8 mouse cellular contexts compared by ENCODE assay signal in the genomic region with DNA sequence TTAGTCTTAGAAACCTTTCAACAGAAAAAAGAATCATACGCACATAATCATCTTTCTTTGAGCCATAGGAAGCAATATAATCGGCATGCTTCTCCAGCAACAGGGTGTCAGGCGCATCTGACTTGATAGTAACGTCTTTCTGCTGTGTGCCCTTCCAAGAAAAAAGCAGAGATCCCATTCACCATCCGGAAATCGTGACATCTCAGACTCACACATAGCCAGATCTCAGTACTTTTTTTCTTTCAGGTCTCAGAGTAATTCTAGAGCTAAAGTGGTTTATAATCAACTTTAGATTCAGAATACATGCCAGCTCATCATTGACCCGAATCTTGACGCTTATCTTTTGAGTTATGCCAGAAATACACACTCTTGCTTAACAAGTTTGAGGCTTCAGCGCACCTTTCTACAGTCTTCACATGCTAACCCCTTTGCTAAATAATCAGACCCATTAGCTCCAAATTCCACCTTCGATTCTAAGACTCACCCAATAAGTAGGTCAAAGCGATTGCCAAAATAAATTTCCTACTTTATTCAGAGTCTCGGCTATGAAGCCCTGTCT. TPM values are rescaled to one million over a fixed set of nuclear protein-coding genes. Genes with fewer than 3 reads are reported as not detected.
DNase-seq lines count a peak whose midpoint lies in the region; ATAC-seq lines count a peak whose summit lies in the region.

No protein-coding gene starts in this region.

- H3K9me3 ChIP-seq in kidney, embryonic 16.5 days (ENCODE audit: low read length), result no peaks in the 10 kb centered on the region
- no peaks in the 10 kb centered on the region for H3K9me3 ChIP-seq in hindbrain, embryonic 14.5 days (ENCODE audit: control insufficient read depth, low read length)
- H3K9me3 ChIP-seq in midbrain, embryonic 16.5 days (replicated peaks; ENCODE audit: control insufficient read depth, low read length, poor library complexity, severe bottlenecking), result no peaks in the 10 kb centered on the region

- no peak for DNase-seq in kidney, postnatal 10 days
- DNase-seq in adipocyte (ENCODE audit: low spot score), result peak; percentile 33
- DNase-seq in hindbrain, embryonic 14.5 days (ENCODE audit: low spot score), result no peak
- no peak for DNase-seq in cerebellum, adult 11-12 months
- DNase-seq in retina, embryonic 14.5 days (ENCODE audit: low spot score), result no peak
- no peak for DNase-seq in gastrocnemius, adult 8-10 months (ENCODE audit: low spot score in 2 of 2)

- no peak for ATAC-seq in kidney, embryonic 16.5 days (ENCODE audit: low FRiP score, low TSS enrichment)
- ATAC-seq in hindbrain, embryonic 14.5 days (ENCODE audit: low FRiP score), result no peak
- no peak for ATAC-seq in midbrain, embryonic 16.5 days

- peak overlapping the region; percentile 98 for H3K9ac ChIP-seq in kidney, embryonic 16.5 days (replicated peaks; ENCODE audit: low read length)
- peak overlapping the region; percentile 77 for H3K9ac ChIP-seq in hindbrain, embryonic 14.5 days
- peak overlapping the region; percentile 97 for H3K9ac ChIP-seq in midbrain, embryonic 16.5 days (ENCODE audit: low read depth, low read length)

- 1% methylated on average over 12 of the region's 12 CpGs for WGBS in kidney, embryonic 16.5 days
- 5% methylated on average over 12 of the region's 12 CpGs for WGBS in hindbrain, embryonic 14.5 days
- WGBS in midbrain, embryonic 16.5 days, result 4% methylated on average over 12 of the region's 12 CpGs

- H3K4me1 ChIP-seq in kidney, embryonic 16.5 days (ENCODE audit: insufficient read depth, low read length), result peaks cover 37% of the 10 kb centered on the region
- peaks cover 23% of the 10 kb centered on the region for H3K4me1 ChIP-seq in hindbrain, embryonic 14.5 days (replicated peaks; ENCODE audit: control insufficient read depth, insufficient read depth, low read length)
- peaks cover 32% of the 10 kb centered on the region for H3K4me1 ChIP-seq in midbrain, embryonic 16.5 days (ENCODE audit: control insufficient read depth, insufficient read depth, low read length)

- peaks cover 37% of the 10 kb centered on the region for H3K36me3 ChIP-seq in kidney, embryonic 16.5 days (ENCODE audit: insufficient read depth, low read length)
- H3K36me3 ChIP-seq in hindbrain, embryonic 14.5 days (replicated peaks; ENCODE audit: control insufficient read depth, insufficient read depth), result peaks cover 42% of the 10 kb centered on the region
- peaks cover 26% of the 10 kb centered on the region for H3K36me3 ChIP-seq in midbrain, embryonic 16.5 days (ENCODE audit: control insufficient read depth, insufficient read depth, low read length)

- no peaks in the 10 kb centered on the region for H3K27me3 ChIP-seq in kidney, embryonic 16.5 days (ENCODE audit: insufficient read depth, low read length)
- no peaks in the 10 kb centered on the region for H3K27me3 ChIP-seq in hindbrain, embryonic 14.5 days (ENCODE audit: control insufficient read depth, insufficient read depth, low read length)
- H3K27me3 ChIP-seq in midbrain, embryonic 16.5 days (ENCODE audit: control insufficient read depth, insufficient read depth, low read depth, low read length), result no peaks in the 10 kb centered on the region

- H3K27ac ChIP-seq in kidney, embryonic 16.5 days (ENCODE audit: low read length), result peak overlapping the region; percentile 97
- peak overlapping the region; percentile 93 for H3K27ac ChIP-seq in hindbrain, embryonic 14.5 days
- peak overlapping the region; percentile 92 for H3K27ac ChIP-seq in midbrain, embryonic 16.5 days (ENCODE audit: low read length)

- H3K4me2 ChIP-seq in kidney, embryonic 16.5 days (replicated peaks; ENCODE audit: low read depth, low read length), result peak overlapping the region; percentile 92
- peak overlapping the region; percentile 71 for H3K4me2 ChIP-seq in hindbrain, embryonic 14.5 days (replicated peaks)
- peak overlapping the region; percentile 78 for H3K4me2 ChIP-seq in midbrain, embryonic 16.5 days (ENCODE audit: low read length)

- H3K4me3 ChIP-seq in kidney, embryonic 16.5 days (ENCODE audit: low read length), result peak overlapping the region; percentile 98
- peak overlapping the region; percentile 70 for H3K4me3 ChIP-seq in hindbrain, embryonic 14.5 days (replicated peaks; ENCODE audit: low read length)
- peak overlapping the region; percentile 86 for H3K4me3 ChIP-seq in midbrain, embryonic 16.5 days (ENCODE audit: low read depth, low read length)

RNA-seq across cellular contexts. Expression of a gene that starts 0.8 kb away (rescaled TPM):
- 55.0 and 58.7 TPM in 2 replicates for polyA plus RNA-seq in kidney, embryonic 16.5 days (2015; fragmentation: Nextera tagmentation; extraction: Ambion mirVana)
- 54.8 and 58.4 TPM in 2 replicates for polyA plus RNA-seq in hindbrain, embryonic 14.5 days (2014; fragmentation: Nextera tagmentation; extraction: Ambion mirVana)
- polyA plus RNA-seq in midbrain, embryonic 16.5 days (2015; fragmentation: Nextera tagmentation; extraction: Ambion mirVana), result 49.3 and 56.5 TPM in 2 replicates
- total RNA-seq in gastrocnemius, adult 8-10 months (2022), result 10 to 100 TPM; 64.2 to 65.4 (median 64.6) TPM

RNA-seq across cellular contexts. Expression of a gene that starts 6.0 kb away (rescaled TPM):
- 0.07 and 0.09 TPM in 2 replicates for polyA plus RNA-seq in kidney, embryonic 16.5 days (2015; fragmentation: Nextera tagmentation; extraction: Ambion mirVana)
- polyA plus RNA-seq in hindbrain, embryonic 14.5 days (2014; fragmentation: Nextera tagmentation; extraction: Ambion mirVana), result 0.32 TPM in 1 of 2 replicates, not detected in the other
- polyA plus RNA-seq in midbrain, embryonic 16.5 days (2015; fragmentation: Nextera tagmentation; extraction: Ambion mirVana), result 0.15 and 0.32 TPM in 2 replicates
- under 1 TPM in 1 of 4 experiments, not detected in 3; 0.11 TPM for total RNA-seq in gastrocnemius, adult 8-10 months (2022)

RNA-seq across cellular contexts. Expression of a gene that starts 32.5 kb away (rescaled TPM):
- 150 and 164 TPM in 2 replicates for polyA plus RNA-seq in kidney, embryonic 16.5 days (2015; fragmentation: Nextera tagmentation; extraction: Ambion mirVana)
- polyA plus RNA-seq in hindbrain, embryonic 14.5 days (2014; fragmentation: Nextera tagmentation; extraction: Ambion mirVana), result 62.6 and 69.6 TPM in 2 replicates
- 56.7 and 65.6 TPM in 2 replicates for polyA plus RNA-seq in midbrain, embryonic 16.5 days (2015; fragmentation: Nextera tagmentation; extraction: Ambion mirVana)
- total RNA-seq in gastrocnemius, adult 8-10 months (2022), result 100 to 1,000 TPM; 299 to 345 (median 326) TPM
